Mouse (Mus musculus) midbrain, embryonic 11.5 days (tissue): ENCODE results near the gene Lpcat1. TPM values are rescaled to one million over a fixed set of nuclear protein-coding genes. Genes with fewer than 3 reads are reported as not detected.

Experiments
- ATAC-seq: fragments of 200-750 bp; cut with Nextera tagmentation; 2 replicates; pipeline ENCODE4 v1.8.0; 2017; ENCODE audit warnings: moderate TSS enrichment, moderate library complexity; ENCODE audit not compliant: low FRiP score
- DNase-seq: peaks from one replicate; pipeline ENCODE4 v3.0.0; 2015; ENCODE audit warnings: low spot score; ENCODE audit errors: missing footprints
- H3K27ac ChIP-seq: fragments of 300-500 bp; sonication (generic); 2 replicates; pipeline ENCODE4 v1.5.1; 2014; ENCODE audit warnings: low read depth, low read length
- H3K27me3 ChIP-seq: fragments of 300-500 bp; sonication (generic); 2 replicates; pipeline ENCODE4 v1.6.1; 2014; ENCODE audit warnings: mild to moderate bottlenecking, low read length, moderate library complexity, mixed read lengths; ENCODE audit not compliant: control insufficient read depth, insufficient read depth
- H3K36me3 ChIP-seq: fragments of 300-500 bp; sonication (generic); 2 replicates; pipeline ENCODE4 v1.6.1; 2014; ENCODE audit warnings: mild to moderate bottlenecking, low read length, moderate library complexity, mixed read lengths; ENCODE audit not compliant: control insufficient read depth, insufficient read depth
- H3K4me1 ChIP-seq: fragments of 300-500 bp; sonication (generic); 2 replicates; pipeline ENCODE4 v1.6.1; 2014; ENCODE audit warnings: low read length; ENCODE audit not compliant: control insufficient read depth, insufficient read depth
- H3K4me2 ChIP-seq: fragments of 300-500 bp; sonication (generic); 2 replicates; pipeline ENCODE4 v1.6.1; 2014; ENCODE audit warnings: mild to moderate bottlenecking, moderate library complexity
- H3K4me3 ChIP-seq: fragments of 300-500 bp; sonication (generic); 2 replicates; pipeline ENCODE4 v1.5.1; 2014; ENCODE audit warnings: low read depth, low read length
- H3K9ac ChIP-seq: fragments of 300-500 bp; sonication (generic); 2 replicates; pipeline ENCODE4 v1.6.1; 2014; ENCODE audit warnings: low read length
- H3K9me3 ChIP-seq: fragments of 300-500 bp; sonication (generic); 2 replicates; pipeline ENCODE4 v1.6.1; 2016; ENCODE audit warnings: low read length; ENCODE audit not compliant: control insufficient read depth
- WGBS: fragments of 180-500 bp; shearing (Covaris S2); extraction: QIAGEN DNeasy Blood & Tissue Kit; methylation state at CpG from one replicate; pipeline ENCODE4 v1.1.7; 2014; 5-methylcytosine and 5-hydroxymethylcytosine counted together
- polyA plus RNA-seq: library from polyadenylated mRNA; unstranded; fragments of >200 nt; fragmentation: Nextera tagmentation; extraction: Ambion mirVana; gene quantifications from 2 replicates; pipeline ENCODE4 v1.2.1, GENCODE M21; 2014

Gene Lpcat1
- polyA plus RNA-seq, 1 experiment from 2014 or later, result 52.0 TPM

DNA sequence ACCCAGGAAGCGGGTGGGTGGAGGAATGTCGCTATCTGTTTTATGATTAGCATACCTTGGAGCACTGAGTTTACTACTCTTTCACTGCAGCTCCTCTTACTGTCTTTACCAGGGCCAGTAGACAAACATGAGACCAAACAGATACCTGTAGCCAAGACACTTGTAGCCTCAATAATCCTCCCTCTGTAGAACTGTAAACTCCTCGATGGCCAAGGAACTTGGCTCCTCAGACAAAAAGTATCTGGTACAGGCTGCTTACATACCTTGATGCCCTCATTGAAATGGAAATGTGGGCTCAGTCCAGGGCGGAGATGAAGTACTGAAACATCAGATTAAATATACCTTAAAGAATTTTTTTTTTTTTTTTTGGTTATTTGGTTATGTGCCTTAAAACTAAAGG lies 9.7 kb upstream of the Lpcat1 start:
- Histone ChIP-seq H3K4me3 (no peak overlapping the region), H3K9me3 (no peaks in the 10 kb centered on the region), H3K4me1 (no peaks in the 10 kb centered on the region), H3K27me3 (no peaks in the 10 kb centered on the region), H3K36me3 (no peaks in the 10 kb centered on the region), H3K9ac (no peak overlapping the region), H3K4me2 (no peak overlapping the region), H3K27ac (no peak overlapping the region)
- ATAC-seq, result no peak
- peak; percentile 26 for DNase-seq
- 87% methylated on average over 4 of the region's 4 CpGs for WGBS

DNA sequence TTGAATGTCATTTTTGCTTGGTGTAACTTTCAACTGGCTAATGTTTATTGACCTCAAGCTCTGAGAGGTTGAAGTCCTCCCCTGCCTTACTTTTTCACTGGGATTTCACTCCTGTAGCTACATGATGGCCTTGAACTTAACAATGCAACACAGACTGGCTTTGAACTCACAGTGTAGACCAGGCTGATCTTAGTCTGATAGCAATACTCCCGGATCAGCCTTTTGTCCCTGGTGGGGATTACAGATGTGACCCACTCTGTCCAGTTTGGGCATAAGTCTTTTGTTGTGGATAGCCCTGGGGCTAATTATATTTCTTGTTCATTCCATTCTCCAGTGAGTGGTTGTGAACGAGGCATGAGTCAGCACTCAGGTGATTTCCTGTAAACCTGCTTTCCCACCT lies 9.3 kb upstream of the Lpcat1 start:
- H3K4me1 ChIP-seq, result no peaks in the 10 kb centered on the region
- H3K9ac ChIP-seq, result no peak overlapping the region
- no peak overlapping the region for H3K27ac ChIP-seq
- DNase-seq (peak; percentile 21), ATAC-seq (no peak)
- H3K4me2 ChIP-seq, result no peak overlapping the region
- H3K27me3 ChIP-seq, result no peaks in the 10 kb centered on the region
- WGBS, result 75% methylated on average over 2 of the region's 2 CpGs
- H3K36me3 ChIP-seq, result no peaks in the 10 kb centered on the region
- H3K4me3 ChIP-seq, result no peak overlapping the region
- H3K9me3 ChIP-seq, result no peaks in the 10 kb centered on the region

DNA sequence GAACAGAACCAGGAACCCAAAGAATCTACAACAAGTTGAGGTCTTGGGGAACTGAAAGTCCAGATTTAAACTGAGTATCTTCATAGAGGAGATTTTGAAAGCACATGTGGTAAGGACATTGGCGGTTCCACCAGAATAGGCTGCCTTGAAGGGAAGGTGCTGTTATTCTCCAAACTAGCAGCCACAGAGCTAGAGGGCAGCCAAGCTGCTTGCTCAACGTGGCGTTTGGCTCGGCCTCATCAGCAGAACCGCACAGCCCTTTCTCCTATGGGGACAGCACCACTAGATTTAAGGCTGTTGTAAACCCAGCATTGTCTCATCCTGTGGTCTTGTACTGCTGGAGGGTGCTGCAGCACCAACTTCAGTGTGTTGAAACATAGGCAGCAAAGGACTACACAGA lies 8.3 kb upstream of the Lpcat1 start:
- Histone ChIP-seq H3K36me3 (no peaks in the 10 kb centered on the region), H3K9me3 (no peaks in the 10 kb centered on the region), H3K9ac (no peak overlapping the region), H3K4me3 (no peak overlapping the region), H3K27ac (no peak overlapping the region), H3K4me2 (no peak overlapping the region), H3K4me1 (no peaks in the 10 kb centered on the region), H3K27me3 (no peaks in the 10 kb centered on the region)
- ATAC-seq (no peak), DNase-seq (no peak)
- 82% methylated on average over 5 of the region's 5 CpGs for whole genome bisulfite sequencing

DNA sequence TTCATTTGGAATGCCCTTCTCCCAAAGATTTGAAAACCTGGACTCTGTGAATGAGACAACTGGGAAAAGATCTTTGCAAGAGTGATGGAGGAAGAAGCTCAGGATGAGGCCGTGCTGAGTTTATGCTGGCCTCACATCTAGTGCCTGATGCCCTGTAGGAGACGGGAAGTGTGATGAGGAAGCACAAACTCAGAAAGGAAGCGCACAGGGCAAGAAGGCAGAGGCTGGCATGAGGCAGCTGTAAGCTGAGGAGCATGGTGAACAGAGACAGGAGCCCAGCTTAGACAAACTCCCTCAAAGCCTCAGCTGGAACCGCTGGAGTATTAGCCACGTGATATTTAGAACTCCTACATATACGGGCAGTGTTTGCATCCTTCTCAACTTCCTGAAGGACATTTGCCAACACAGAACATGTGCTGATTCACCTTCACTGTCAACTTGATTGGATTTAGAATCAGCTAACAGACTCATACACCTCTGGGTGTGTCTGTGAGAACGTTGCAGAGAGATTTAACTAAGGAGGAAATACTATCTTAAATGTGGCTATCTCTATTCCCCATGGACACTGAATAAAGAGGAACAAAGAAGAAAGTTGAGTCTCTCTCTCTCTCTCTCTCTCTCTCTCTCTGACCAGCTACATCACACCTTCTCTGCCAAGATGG lies 7.7 kb upstream of the Lpcat1 start:
- WGBS, result 79% methylated on average over 7 of the region's 7 CpGs

DNA sequence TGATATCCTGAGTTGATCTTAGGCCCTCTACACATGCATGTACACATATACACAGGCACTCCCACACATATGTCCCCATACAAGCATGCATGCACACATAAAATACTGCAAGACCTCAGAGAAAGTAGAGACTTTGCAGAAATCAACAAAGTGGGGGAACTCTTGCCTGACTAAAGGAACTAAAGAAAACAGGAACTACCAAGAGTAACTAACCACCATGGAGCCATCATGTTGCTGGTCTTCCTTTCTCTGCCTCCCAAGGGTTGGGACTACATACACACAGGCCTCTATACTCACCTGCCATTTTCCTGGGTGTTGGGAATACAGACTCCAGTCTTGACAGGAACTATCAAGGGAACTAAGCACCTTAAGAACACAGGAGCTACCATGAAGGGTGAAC lies 5.4 kb upstream of the Lpcat1 start:
- H3K4me3 ChIP-seq, result no peak overlapping the region
- no peak overlapping the region for H3K9ac ChIP-seq
- no peaks in the 10 kb centered on the region for H3K4me1 ChIP-seq
- no peaks in the 10 kb centered on the region for H3K27me3 ChIP-seq
- no peaks in the 10 kb centered on the region for H3K9me3 ChIP-seq
- DNase-seq (no peak), ATAC-seq (no peak)
- H3K27ac ChIP-seq, result no peak overlapping the region
- no peak overlapping the region for H3K4me2 ChIP-seq
- no peaks in the 10 kb centered on the region for H3K36me3 ChIP-seq

More for the DNA sequence above, 7.7 kb upstream of the Lpcat1 start:
- Histone ChIP-seq H3K4me2 (no peak overlapping the region), H3K4me3 (no peak overlapping the region), H3K27me3 (no peaks in the 10 kb centered on the region), H3K36me3 (no peaks in the 10 kb centered on the region), H3K9ac (no peak overlapping the region), H3K4me1 (no peaks in the 10 kb centered on the region), H3K9me3 (no peaks in the 10 kb centered on the region), H3K27ac (no peak overlapping the region)
- DNase-seq, result no peak
- ATAC-seq, result no peak

DNA sequence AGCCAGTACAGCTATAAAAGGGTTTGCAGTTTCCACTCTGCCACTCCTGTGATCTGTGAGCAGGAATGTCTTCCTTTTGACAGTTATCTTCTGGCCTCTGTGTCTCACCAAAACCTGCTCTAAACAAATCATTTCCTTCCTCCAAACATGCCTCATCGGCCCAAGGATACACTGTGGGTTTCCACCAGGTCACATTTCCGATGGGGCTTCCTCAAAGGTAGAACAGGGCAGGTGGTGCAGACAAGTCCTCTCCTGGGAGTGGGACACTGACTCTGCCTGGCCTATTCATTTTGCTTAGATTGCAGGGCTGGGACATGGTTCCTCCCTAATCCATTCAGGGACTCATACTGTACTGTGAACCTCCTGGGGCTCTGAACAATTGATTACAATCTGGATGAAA lies 1.8 kb upstream of the Lpcat1 start:
- Histone ChIP-seq H3K4me3 (no peak overlapping the region), H3K4me2 (no peak overlapping the region), H3K9ac (no peak overlapping the region), H3K9me3 (no peaks in the 10 kb centered on the region), H3K4me1 (peaks cover 17% of the 10 kb centered on the region), H3K27me3 (no peaks in the 10 kb centered on the region), H3K36me3 (no peaks in the 10 kb centered on the region), H3K27ac (no peak overlapping the region)
- ATAC-seq, result no peak
- WGBS, result 85% methylated on average over 2 of the region's 2 CpGs
- no peak for DNase-seq

DNA sequence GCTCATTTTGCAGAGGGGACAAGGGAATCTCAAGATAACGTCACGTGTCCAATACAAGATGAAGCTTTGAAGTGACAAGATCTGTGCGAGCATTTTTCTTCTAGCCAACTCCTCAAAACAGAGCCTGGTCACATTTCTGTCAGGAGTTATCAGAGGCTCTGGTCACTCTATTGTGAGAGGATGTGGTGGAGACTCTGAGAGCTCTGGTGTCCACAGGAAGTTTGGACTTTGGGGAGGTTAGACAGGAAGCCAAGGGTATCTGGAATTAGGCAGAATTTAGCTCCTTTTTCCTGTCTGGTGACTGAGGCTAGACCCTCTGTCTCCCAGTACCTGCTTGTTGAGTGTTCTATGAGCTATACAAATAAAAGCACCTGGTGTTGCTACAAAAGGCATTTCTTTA lies 586 bp upstream of the Lpcat1 start:
- no peak overlapping the region for H3K27ac ChIP-seq
- 89% methylated on average over 3 of the region's 3 CpGs for WGBS

DNA sequence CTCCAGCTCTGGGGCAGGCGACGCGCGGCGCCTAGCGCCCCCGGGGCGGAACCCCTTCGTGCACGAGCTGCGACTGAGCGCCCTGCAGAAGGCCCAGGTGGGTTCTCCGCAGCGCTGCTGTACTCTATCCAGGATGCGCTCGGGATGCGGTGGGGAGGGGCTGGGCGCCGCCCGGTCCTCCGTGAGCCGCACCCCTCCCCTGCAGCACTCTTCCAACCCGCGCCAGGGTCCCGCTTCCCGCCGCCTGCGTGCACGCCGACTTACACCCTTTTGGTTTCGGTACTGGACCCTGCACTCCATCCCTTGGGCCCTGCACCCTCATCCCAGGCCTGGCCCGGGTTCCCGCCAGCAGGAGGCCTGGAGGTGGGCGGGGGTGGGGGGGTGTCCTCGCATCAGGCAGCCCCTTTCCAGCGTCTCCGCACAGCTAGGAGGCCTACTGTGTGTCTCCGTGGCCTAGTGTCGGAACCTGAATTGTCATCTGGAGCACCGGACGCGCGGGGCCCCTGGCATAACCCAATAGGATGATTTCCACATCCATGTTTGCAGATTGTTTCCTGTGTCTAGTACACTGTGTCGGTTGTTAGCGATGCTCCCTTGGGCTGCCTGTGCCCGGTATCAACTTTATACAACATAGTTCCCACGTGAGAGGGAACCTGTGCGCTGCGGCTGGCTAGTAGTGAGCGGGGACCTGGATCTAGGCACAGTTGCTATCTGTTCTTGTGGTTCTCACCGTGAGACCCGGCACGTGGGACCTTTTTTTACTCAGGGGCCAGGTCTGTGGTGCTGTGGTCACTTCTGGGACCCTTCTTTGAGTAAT lies 632 bp downstream of the Lpcat1 start:
- DNase-seq, result peak; percentile 90
- Histone ChIP-seq H3K9ac (peak overlapping the region; percentile 95), H3K36me3 (no peaks in the 10 kb centered on the region), H3K4me2 (peak overlapping the region; percentile 92), H3K27ac (peak overlapping the region; percentile 94), H3K27me3 (no peaks in the 10 kb centered on the region), H3K4me3 (peak overlapping the region; percentile 87), H3K4me1 (peaks cover 17% of the 10 kb centered on the region), H3K9me3 (no peaks in the 10 kb centered on the region)
- peak; percentile 89 for ATAC-seq
- WGBS, result under 1% methylated on average over 47 of the region's 53 CpGs

More for the DNA sequence above, 586 bp upstream of the Lpcat1 start:
- Histone ChIP-seq H3K4me3 (no peak overlapping the region), H3K36me3 (no peaks in the 10 kb centered on the region), H3K9ac (no peak overlapping the region), H3K4me2 (peak overlapping the region; percentile 92; the same call in 1 of the 2 replicates), H3K27me3 (no peaks in the 10 kb centered on the region), H3K9me3 (no peaks in the 10 kb centered on the region), H3K4me1 (peaks cover 17% of the 10 kb centered on the region)
- no peak for ATAC-seq
- peak; percentile 82 for DNase-seq

DNA sequence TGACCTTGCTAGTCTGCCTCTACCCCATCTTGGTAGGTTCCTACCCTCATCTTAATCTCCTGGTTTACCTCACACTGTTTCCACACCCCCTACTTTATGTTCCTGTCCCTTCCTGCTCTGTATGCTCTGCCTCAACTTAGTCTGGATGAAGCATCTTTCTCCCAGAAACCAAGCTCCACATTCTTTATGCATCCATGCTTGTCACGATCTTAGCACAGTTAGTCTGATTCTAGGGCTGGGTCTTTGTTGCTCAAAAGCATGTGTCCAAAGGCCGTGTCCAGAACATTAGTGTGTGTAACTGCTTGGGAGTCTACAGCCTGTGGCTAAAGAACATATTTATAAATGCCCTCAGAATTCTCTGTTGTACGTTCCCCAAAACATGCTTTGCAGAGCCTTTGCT lies 1.8 kb downstream of the Lpcat1 start:
- H3K27ac ChIP-seq, result no peak overlapping the region
- H3K9me3 ChIP-seq, result no peaks in the 10 kb centered on the region
- 60% methylated on average over 3 of the region's 3 CpGs for WGBS
- H3K4me3 ChIP-seq, result no peak overlapping the region
- no peaks in the 10 kb centered on the region for H3K27me3 ChIP-seq
- peaks cover 17% of the 10 kb centered on the region for H3K4me1 ChIP-seq
- peak overlapping the region; percentile 92 for H3K4me2 ChIP-seq
- no peak for ATAC-seq
- peak overlapping the region; percentile 95; the same call in 1 of the 2 replicates for H3K9ac ChIP-seq
- peak; percentile 83 for DNase-seq
- no peaks in the 10 kb centered on the region for H3K36me3 ChIP-seq
